Comparison of ENCODE assay signal across 12 mouse cellular contexts in the genomic region with DNA sequence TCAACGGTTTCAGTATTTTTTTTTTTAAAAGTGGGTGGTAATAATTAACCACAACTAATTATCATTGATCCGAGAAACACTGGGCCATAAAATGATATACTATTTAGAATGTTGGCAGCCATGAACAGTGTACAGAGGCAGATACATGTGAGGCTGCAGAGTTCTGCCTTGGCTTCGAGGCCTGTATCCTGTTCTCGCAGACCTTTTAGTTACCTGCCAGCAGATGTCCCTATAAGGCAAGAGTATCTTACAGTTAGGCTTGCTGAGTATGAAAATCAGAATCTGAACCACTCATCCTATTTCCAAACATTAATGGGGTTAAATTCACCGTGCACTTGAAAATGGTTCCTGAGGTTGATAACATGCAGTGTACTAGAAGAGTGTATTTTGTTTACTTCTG. TPM values are rescaled to one million over a fixed set of nuclear protein-coding genes. Genes with fewer than 3 reads are reported as not detected.
DNase-seq lines count a peak whose midpoint lies in the region; ATAC-seq and TF ChIP-seq lines count a peak whose summit lies in the region.
"Had no signal": no experiment of that assay in that cellular context is flagged by ENCODE, and none has a peak within 500 bp of the region (broad histone marks: within the 10 kb centered on the region; RNA-seq: fewer than 3 reads in every experiment).

No protein-coding gene starts in this region.

- no peak; the same call in 1 of the 2 replicates for ATAC-seq in hindbrain, embryonic 11.5 days (ENCODE audit: low FRiP score)
- peak; percentile 73; the same call in 1 of the 2 replicates for ATAC-seq in megakaryocyte, adult 5-6 weeks (ENCODE audit: poor library complexity, severe bottlenecking)

- peak; percentile 3 for DNase-seq in hindbrain, embryonic 11.5 days (ENCODE audit: low spot score)
- no peak for DNase-seq in hindbrain, embryonic 10.5 days (ENCODE audit: low spot score)
- DNase-seq in Muller cell, postnatal 12 days (ENCODE audit: inconsistent ontology term): peak; percentile 11
- DNase-seq in adrenal gland, postnatal 4 days (ENCODE audit: low spot score in 2 of 2): no peak
- DNase-seq in heart, postnatal 36 days: no peak
- no peak for DNase-seq in spleen, postnatal 36 days (ENCODE audit: low spot score in 2 of 2)
- DNase-seq: kidney, postnatal 25 days; right cerebral cortex, adult 18-20 months had no signal

- intact Hi-C loops in heart, postnatal 36 days (cut with DNase I): no loop called here

- H3K27me3 ChIP-seq in hindbrain, embryonic 11.5 days (ENCODE audit: control insufficient read depth, insufficient read depth, low read length): no peaks in the 10 kb centered on the region
- H3K27me3 ChIP-seq in hindbrain, embryonic 10.5 days (ENCODE audit: insufficient read depth, poor library complexity, severe bottlenecking): no peaks in the 10 kb centered on the region

- H3K36me3 ChIP-seq in hindbrain, embryonic 11.5 days (ENCODE audit: control insufficient read depth, insufficient read depth, low read length): no peaks in the 10 kb centered on the region
- H3K36me3 ChIP-seq in hindbrain, embryonic 10.5 days: no peaks in the 10 kb centered on the region
- H3K36me3 ChIP-seq: G1E had no signal

- peak; percentile 28; the same call in 1 of the 2 replicates for TF ChIP-seq CTCF in cortical plate, adult 2 months (IDR thresholded peaks at IDR 0.05; ENCODE audit: extremely low read depth, insufficient read depth, low read length)

- H3K27ac ChIP-seq in hindbrain, embryonic 11.5 days (ENCODE audit: low read depth, low read length): no peak overlapping the region
- H3K27ac ChIP-seq in hindbrain, embryonic 10.5 days: no peak overlapping the region
- no peak overlapping the region for H3K27ac ChIP-seq in cortical plate, adult 2 months (ENCODE audit: insufficient read depth, low read length)
- H3K27ac ChIP-seq: macrophage had no signal

- H3K4me3 ChIP-seq in hindbrain, embryonic 11.5 days (ENCODE audit: low read depth, low read length): no peak overlapping the region
- H3K4me3 ChIP-seq in hindbrain, embryonic 10.5 days: no peak overlapping the region
- H3K4me3 ChIP-seq in cortical plate, adult 2 months (ENCODE audit: insufficient read depth, low read length): no peak overlapping the region

- TF ChIP-seq POLR2A in cortical plate, adult 2 months (IDR thresholded peaks at IDR 0.05; ENCODE audit: extremely low read depth, insufficient read depth, low read length): no peak

- WGBS in hindbrain, embryonic 11.5 days: 76% methylated on average over 5 of the region's 5 CpGs
- 81% methylated on average over 5 of the region's 5 CpGs for WGBS in hindbrain, embryonic 10.5 days

- H3K4me2 ChIP-seq in hindbrain, embryonic 11.5 days (replicated peaks; ENCODE audit: low read depth, low read length): no peak overlapping the region

- H3K4me1 ChIP-seq in hindbrain, embryonic 11.5 days (replicated peaks; ENCODE audit: control insufficient read depth, insufficient read depth, low read length): no peaks in the 10 kb centered on the region
- H3K4me1 ChIP-seq in hindbrain, embryonic 10.5 days (replicated peaks): no peaks in the 10 kb centered on the region
- H3K4me1 ChIP-seq in cortical plate, adult 2 months (ENCODE audit: control insufficient read depth, insufficient read depth, low read length): no peaks in the 10 kb centered on the region

- H3K9ac ChIP-seq in hindbrain, embryonic 11.5 days (ENCODE audit: low read depth, low read length): no peak overlapping the region

- no peaks in the 10 kb centered on the region for H3K9me3 ChIP-seq in hindbrain, embryonic 11.5 days (ENCODE audit: control insufficient read depth, low read length)
- H3K9me3 ChIP-seq in hindbrain, embryonic 10.5 days: no peaks in the 10 kb centered on the region

RNA-seq across cellular contexts. Expression of gene Tbc1d2b, which starts 45.7 kb away (rescaled TPM):
- polyA plus RNA-seq in hindbrain, embryonic 11.5 days (2014; fragmentation: Nextera tagmentation; extraction: Ambion mirVana): 8.0 and 9.1 TPM in 2 replicates
- 8.8 and 9.6 TPM in 2 replicates for polyA plus RNA-seq in hindbrain, embryonic 10.5 days (2016; fragmentation: Nextera tagmentation; extraction: Ambion mirVana)
- 10.4 and 11.4 TPM in 2 replicates for polyA plus RNA-seq in cortical plate, adult 2 months (2012; rRNA removed)
- 38.7 and 58.8 TPM in 2 replicates for total RNA-seq in megakaryocyte, adult 5-6 weeks (2015)
- total RNA-seq in megakaryocyte, adult 5-6 weeks (2017): 42.1 and 44.6 TPM in 2 replicates
- 10 to 100 TPM; 44.3 to 47.7 TPM for total RNA-seq in adrenal gland, postnatal 4 days (2021)
- 10 to 100 TPM; 11.2 to 11.8 TPM for total RNA-seq in heart, postnatal 36 days (2021)

Comparison
In these comparisons a context has a peak if more than half of its experiments do, and no peak if none do; other contexts are left out.
1. DNase-seq: peak in hindbrain, embryonic 11.5 days (single experiment) and Muller cell, postnatal 12 days (single experiment); none in hindbrain, embryonic 10.5 days (single experiment), adrenal gland, postnatal 4 days (0 of 2), heart, postnatal 36 days (0 of 2) and spleen, postnatal 36 days (0 of 2).